Comparison of ENCODE assay signal across 9 mouse cellular contexts in genomic region chr1:74713859-74714730, GRCm38 (mm10). TPM values are rescaled to one million over a fixed set of nuclear protein-coding genes. Genes with fewer than 3 reads are reported as not detected.
A peak's percentile ranks its signal among the peaks of the same experiment; 100 is the strongest.
DNase-seq lines count a peak whose midpoint lies in the region; ATAC-seq lines count a peak whose summit lies in the region.
"Had no signal": no experiment of that assay in that cellular context is flagged by ENCODE, and none has a peak within 500 bp of the region (broad histone marks: within the 10 kb centered on the region; RNA-seq: fewer than 3 reads in every experiment).

No protein-coding gene starts in this region.

- H3K4me3 ChIP-seq in heart, embryonic 10.5 days: peak overlapping the region; percentile 77
- H3K4me3 ChIP-seq in liver, embryonic 12.5 days: peak overlapping the region; percentile 55

- no peak for ATAC-seq in liver, embryonic 12.5 days

- intact Hi-C loops in left cerebral cortex, postnatal 14 days (cut with DNase I): no loop called here

- H3K9ac ChIP-seq in liver, embryonic 12.5 days: peak overlapping the region; percentile 62

- DNase-seq in adrenal gland, adult 2 months: peak; percentile 11
- DNase-seq in adrenal gland, adult 18-20 months (ENCODE audit: low spot score in 2 of 2): no peak
- DNase-seq in 416B (ENCODE audit: low read depth): peak; percentile 21
- DNase-seq in heart, embryonic 10.5 days (ENCODE audit: low spot score): no peak
- no peak for DNase-seq in left cerebral cortex, postnatal 14 days (ENCODE audit: low spot score in 2 of 2)
- DNase-seq in c-Kit-positive CD71-positive TER-119-positive erythroid progenitor cells, embryonic 14.5 days (ENCODE audit: low spot score): no peak
- DNase-seq in right cerebral cortex, postnatal 25 days: no peak

- no peaks in the 10 kb centered on the region for H3K9me3 ChIP-seq in heart, embryonic 10.5 days
- H3K9me3 ChIP-seq in liver, embryonic 12.5 days (replicated peaks): no peaks in the 10 kb centered on the region

- peaks cover 21% of the 10 kb centered on the region for H3K4me1 ChIP-seq in heart, embryonic 10.5 days
- peaks cover 10% of the 10 kb centered on the region for H3K4me1 ChIP-seq in liver, embryonic 12.5 days

- no peaks in the 10 kb centered on the region for H3K36me3 ChIP-seq in heart, embryonic 10.5 days
- H3K36me3 ChIP-seq in liver, embryonic 12.5 days: no peaks in the 10 kb centered on the region

- WGBS in heart, embryonic 10.5 days: 22% methylated on average over 12 of the region's 12 CpGs
- 23% methylated on average over 12 of the region's 12 CpGs for WGBS in liver, embryonic 12.5 days (ENCODE audit: insufficient replicate concordance)

- peak overlapping the region; percentile 93 for H3K27ac ChIP-seq in heart, embryonic 10.5 days
- no peak overlapping the region for H3K27ac ChIP-seq in liver, embryonic 12.5 days

- no peaks in the 10 kb centered on the region for H3K27me3 ChIP-seq in heart, embryonic 10.5 days (ENCODE audit: insufficient read depth, poor library complexity, severe bottlenecking)
- peaks cover 21% of the 10 kb centered on the region for H3K27me3 ChIP-seq in liver, embryonic 12.5 days (replicated peaks)

- peak overlapping the region; percentile 79 for H3K4me2 ChIP-seq in liver, embryonic 12.5 days

RNA-seq across cellular contexts. Expression of gene Cyp27a1, which starts 0.7 kb away (rescaled TPM):
- 10 to 100 TPM; 13.1 to 16.8 TPM for total RNA-seq in adrenal gland, adult 2 months (2021)
- 8.7 and 9.5 TPM in 2 replicates for polyA plus RNA-seq in adrenal gland, adult 2 months (2012; rRNA removed)
- 10 to 100 TPM; 12.0 to 25.3 TPM for total RNA-seq in adrenal gland, adult 18-20 months (2021)
- polyA plus RNA-seq in heart, embryonic 10.5 days (2016; fragmentation: Nextera tagmentation; extraction: Ambion mirVana): 11.4 and 17.5 TPM in 2 replicates
- polyA plus RNA-seq in liver, embryonic 12.5 days (2016; fragmentation: Nextera tagmentation; extraction: Ambion mirVana): 2.3 and 2.8 TPM in 2 replicates
- total RNA-seq in left cerebral cortex, postnatal 14 days (2021): 1 to 10 TPM; 1.5 to 2.8 TPM

RNA-seq across cellular contexts. Expression of gene Prkag3, which starts 34.9 kb away (rescaled TPM):
- total RNA-seq in adrenal gland, adult 2 months (2021): under 1 TPM in 1 of 2 experiments, not detected in 1; 0.17 TPM
- polyA plus RNA-seq in adrenal gland, adult 2 months (2012; rRNA removed): 0.20 and 0.26 TPM in 2 replicates
- total RNA-seq in adrenal gland, adult 18-20 months (2021): under 1 TPM; 0.17 to 0.26 TPM
- polyA plus RNA-seq in heart, embryonic 10.5 days (2016; fragmentation: Nextera tagmentation; extraction: Ambion mirVana): 2.3 and 6.8 TPM in 2 replicates
- 0.13 TPM in 1 of 2 replicates, not detected in the other for polyA plus RNA-seq in liver, embryonic 12.5 days (2016; fragmentation: Nextera tagmentation; extraction: Ambion mirVana)
- total RNA-seq in left cerebral cortex, postnatal 14 days (2021): not detected
- total RNA-seq: megakaryocyte progenitor cell, adult 5-6 weeks had no signal

RNA-seq across cellular contexts. Expression of gene Ttll4, which starts 52.5 kb away (rescaled TPM):
- 10 to 100 TPM; 13.1 to 21.9 TPM for total RNA-seq in adrenal gland, adult 2 months (2021)
- polyA plus RNA-seq in adrenal gland, adult 2 months (2012; rRNA removed): 12.9 and 14.0 TPM in 2 replicates
- 10 to 100 TPM; 14.1 to 23.3 TPM for total RNA-seq in adrenal gland, adult 18-20 months (2021)
- polyA plus RNA-seq in heart, embryonic 10.5 days (2016; fragmentation: Nextera tagmentation; extraction: Ambion mirVana): 27.8 and 28.9 TPM in 2 replicates
- polyA plus RNA-seq in liver, embryonic 12.5 days (2016; fragmentation: Nextera tagmentation; extraction: Ambion mirVana): 15.4 and 17.8 TPM in 2 replicates
- 10 to 100 TPM; 21.2 to 24.9 TPM for total RNA-seq in left cerebral cortex, postnatal 14 days (2021)

RNA-seq across cellular contexts. Expression of gene Wnt6, which starts 57.6 kb away (rescaled TPM):
- total RNA-seq in adrenal gland, adult 2 months (2021): 1 to 10 TPM; 2.3 to 5.7 TPM
- polyA plus RNA-seq in adrenal gland, adult 2 months (2012; rRNA removed): 11.5 and 17.1 TPM in 2 replicates
- 1 to 10 TPM; 2.8 to 2.9 TPM for total RNA-seq in adrenal gland, adult 18-20 months (2021)
- 4.0 and 11.9 TPM in 2 replicates for polyA plus RNA-seq in heart, embryonic 10.5 days (2016; fragmentation: Nextera tagmentation; extraction: Ambion mirVana)
- polyA plus RNA-seq in liver, embryonic 12.5 days (2016; fragmentation: Nextera tagmentation; extraction: Ambion mirVana): 0.13 and 0.86 TPM in 2 replicates
- 1 to 10 TPM; 2.0 to 2.8 TPM for total RNA-seq in left cerebral cortex, postnatal 14 days (2021)

Comparison
In these comparisons a context has a peak if more than half of its experiments do, and no peak if none do; other contexts are left out.
1. DNase-seq: peak in adrenal gland, adult 2 months (single experiment) and 416B (single experiment); none in adrenal gland, adult 18-20 months (0 of 2), heart, embryonic 10.5 days (single experiment), left cerebral cortex, postnatal 14 days (0 of 2), c-Kit-positive CD71-positive TER-119-positive erythroid progenitor cells, embryonic 14.5 days (single experiment) and right cerebral cortex, postnatal 25 days (single experiment).